Mouse (Mus musculus) T-cell, adult 2 months (primary cell): Measurements from ENCODE around the gene Scp2.

Experiments used
- DNase-seq: peaks from one replicate; pipeline ENCODE4 v3.0.0; 2022; ENCODE audit warnings: low spot score

Scp2 gene

GRCm38 (mm10) chr4:108059601-108060379, 85.0 kb downstream of the Scp2 start:
- no peak for DNase-seq

- DNase-seq: no peak
Measured at GRCm38 (mm10) chr4:108058166-108058565, 86.6 kb downstream of the Scp2 start.

GRCm38 (mm10) chr4:108057247-108057646, 87.6 kb downstream of the Scp2 start:
- no peak for DNase-seq

- no peak for DNase-seq
Measured at GRCm38 (mm10) chr4:108055873-108056272, 88.9 kb downstream of the Scp2 start.

- DNase-seq: no peak
Measured at GRCm38 (mm10) chr4:108052673-108053072, 92.1 kb downstream of the Scp2 start.

- no peak for DNase-seq
Measured at GRCm38 (mm10) chr4:108051687-108052274, 93.0 kb downstream of the Scp2 start.

GRCm38 (mm10) chr4:108046136-108046535, 98.7 kb downstream of the Scp2 start:
- no peak for DNase-seq

GRCm38 (mm10) chr4:108045136-108046107, 99.4 kb downstream of the Scp2 start:
- no peak for DNase-seq

GRCm38 (mm10) chr4:108037027-108037426, 107.8 kb downstream of the Scp2 start:
- DNase-seq: no peak

GRCm38 (mm10) chr4:108033041-108033764, 111.6 kb downstream of the Scp2 start:
- DNase-seq: no peak

- DNase-seq: no peak
Measured at GRCm38 (mm10) chr4:108032352-108032849, 112.4 kb downstream of the Scp2 start.

- DNase-seq: no peak
Measured at GRCm38 (mm10) chr4:108031502-108032351, 113.1 kb downstream of the Scp2 start.

- no peak for DNase-seq
Measured at GRCm38 (mm10) chr4:108030888-108031501, 113.8 kb downstream of the Scp2 start.

GRCm38 (mm10) chr4:108026193-108026592, 118.6 kb downstream of the Scp2 start:
- no peak for DNase-seq

- DNase-seq: no peak
Measured at GRCm38 (mm10) chr4:108025269-108025668, 119.5 kb downstream of the Scp2 start.

- DNase-seq: no peak
Measured at GRCm38 (mm10) chr4:108024641-108025040, 120.2 kb downstream of the Scp2 start.

- DNase-seq: no peak
Measured at GRCm38 (mm10) chr4:108023186-108023585, 121.6 kb downstream of the Scp2 start.

GRCm38 (mm10) chr4:108020178-108020577, 124.6 kb downstream of the Scp2 start:
- no peak for DNase-seq

GRCm38 (mm10) chr4:108018961-108019921, 125.6 kb downstream of the Scp2 start:
- DNase-seq: no peak
